Mouse (Mus musculus) hindbrain, embryonic 13.5 days (tissue): Measurements from ENCODE around the gene Haus5. TPM values are rescaled to one million over a fixed set of nuclear protein-coding genes. Genes with fewer than 3 reads are reported as not detected.

Source experiments
- ATAC-seq: fragments of 200-750 bp; cut with Nextera tagmentation; 2 replicates; pipeline ENCODE4 v1.8.0; 2017; ENCODE audit warnings: moderate TSS enrichment; ENCODE audit not compliant: low FRiP score
- H3K27ac ChIP-seq: fragments of 300-500 bp; sonication (generic); 2 replicates; pipeline ENCODE4 v1.5.1; 2015; ENCODE audit warnings: inconsistent platforms, mild to moderate bottlenecking, moderate library complexity
- H3K27me3 ChIP-seq: fragments of 300-500 bp; sonication (generic); 2 replicates; pipeline ENCODE4 v1.6.1; 2015; ENCODE audit warnings: mild to moderate bottlenecking, inconsistent platforms
- H3K36me3 ChIP-seq: fragments of 300-500 bp; sonication (generic); 2 replicates; pipeline ENCODE4 v1.6.1; 2015; ENCODE audit warnings: mild to moderate bottlenecking, inconsistent platforms
- H3K4me1 ChIP-seq: fragments of 300-500 bp; sonication (generic); replicated peaks from 2 replicates; pipeline ENCODE4 v1.6.1; 2015; ENCODE audit warnings: inconsistent platforms
- H3K4me2 ChIP-seq: fragments of 300-500 bp; sonication (generic); 2 replicates; pipeline ENCODE4 v1.6.1; 2015; ENCODE audit warnings: inconsistent platforms, mild to moderate bottlenecking, moderate library complexity
- H3K4me3 ChIP-seq: fragments of 300-500 bp; sonication (generic); 2 replicates; pipeline ENCODE4 v1.5.1; 2015; ENCODE audit warnings: mild to moderate bottlenecking, inconsistent platforms
- H3K9ac ChIP-seq: fragments of 300-500 bp; sonication (generic); 2 replicates; pipeline ENCODE4 v1.6.1; 2015; ENCODE audit warnings: mild to moderate bottlenecking, inconsistent platforms
- H3K9me3 ChIP-seq: fragments of 300-500 bp; sonication (generic); 2 replicates; pipeline ENCODE4 v1.6.1; 2016; ENCODE audit warnings: inconsistent platforms
- WGBS: fragments of 180-500 bp; shearing (Covaris S2); methylation state at CpG from one replicate; pipeline ENCODE4 v1.1.7; 2015; 5-methylcytosine and 5-hydroxymethylcytosine counted together
- polyA plus RNA-seq: library from polyadenylated mRNA; unstranded; fragments of >200 nt; fragmentation: Nextera tagmentation; extraction: Ambion mirVana; gene quantifications from 2 replicates; pipeline ENCODE4 v1.2.1, GENCODE M21; 2015

Haus5 gene
- polyA plus RNA-seq: 23.2 and 27.1 TPM in 2 replicates

- H3K4me1 ChIP-seq: peaks cover 14% of the 10 kb centered on the region
- peaks cover 4% of the 10 kb centered on the region; the same call in 1 of the 2 replicates for H3K27me3 ChIP-seq
- H3K36me3 ChIP-seq: peaks cover 20% of the 10 kb centered on the region
- no peaks in the 10 kb centered on the region for H3K9me3 ChIP-seq
- peak; percentile 96 for ATAC-seq
- peak within 1 kb of the TSS; percentile 78 for H3K4me2 ChIP-seq
- H3K4me3 ChIP-seq: peak within 1 kb of the TSS; percentile 63
- peak within 1 kb of the TSS; percentile 84 for H3K27ac ChIP-seq
- 1% methylated on average over 34 of the region's 34 CpGs for WGBS
- peak within 1 kb of the TSS; percentile 74 for H3K9ac ChIP-seq
Observed at GRCm38 (mm10) chr7:30664529-30665200, at the start of gene Haus5. Haus5 (minus strand) TSS chr7:30664994.

DNA sequence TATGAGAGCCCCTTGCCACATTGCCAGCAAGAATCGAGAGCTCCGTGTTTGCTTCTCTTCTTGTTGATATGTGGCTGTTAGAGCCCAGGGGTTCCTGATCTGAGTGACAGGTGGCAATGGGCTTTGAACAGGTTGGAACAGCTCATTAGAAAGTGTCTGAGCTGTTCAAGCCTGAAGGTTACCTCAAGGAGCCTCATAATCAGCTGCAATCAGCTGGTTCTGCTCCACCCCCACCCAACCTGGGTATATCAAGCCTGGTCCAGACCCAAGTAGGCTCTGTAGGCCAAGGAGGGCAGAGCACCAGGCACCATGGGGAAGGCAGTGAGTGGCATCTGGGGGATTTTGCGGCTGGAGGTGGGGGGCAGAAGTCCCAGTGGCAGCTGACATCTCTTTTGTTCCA is 47.1 kb upstream of the Haus5 start, which contains the start of gene Atp4a:
TSS of gene Atp4a (plus strand) at position 268 of the 400 bp plus-strand sequence.
- Histone ChIP-seq H3K9ac (no peak within 1 kb of the TSS), H3K9me3 (no peaks in the 10 kb centered on the region), H3K27me3 (peaks cover 33% of the 10 kb centered on the region), H3K36me3 (no peaks in the 10 kb centered on the region), H3K4me1 (peaks cover 1% of the 10 kb centered on the region), H3K4me2 (no peak within 1 kb of the TSS), H3K27ac (no peak within 1 kb of the TSS), H3K4me3 (no peak within 1 kb of the TSS)
- WGBS: 84% methylated on average over 3 of the region's 3 CpGs
- no peak for ATAC-seq

DNA sequence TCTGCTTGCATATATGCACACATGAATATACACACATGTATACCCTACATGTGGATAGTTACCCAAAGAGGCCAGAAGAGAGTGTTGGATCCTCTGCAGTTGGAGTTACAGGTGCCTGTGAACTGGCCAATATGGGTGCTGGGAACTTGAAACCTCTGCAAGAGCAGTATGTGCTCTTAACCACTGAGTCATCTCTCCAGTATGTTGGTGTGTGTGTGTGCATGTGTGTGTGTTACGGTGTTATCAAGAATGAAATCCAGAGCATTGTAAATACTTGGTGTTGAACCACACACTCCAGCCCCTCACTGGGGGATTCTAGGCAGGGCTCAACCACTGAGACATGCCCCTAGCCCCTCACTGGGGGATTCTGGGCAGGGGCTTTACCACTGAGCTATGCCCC is 42.6 kb upstream of the Haus5 start:
- no peak overlapping the region for H3K27ac ChIP-seq
- ATAC-seq: no peak
- no peaks in the 10 kb centered on the region for H3K36me3 ChIP-seq
- H3K27me3 ChIP-seq: 0 out of 2 replicates have a peak, but pooled peaks cover 6% of the 10 kb centered on the region
- no peak overlapping the region for H3K4me3 ChIP-seq
- whole genome bisulfite sequencing: 97% methylated on average over 1 of the region's 1 CpGs
- H3K4me1 ChIP-seq: no peaks in the 10 kb centered on the region
- no peak overlapping the region for H3K9ac ChIP-seq
- no peak overlapping the region for H3K4me2 ChIP-seq
- H3K9me3 ChIP-seq: no peaks in the 10 kb centered on the region

DNA sequence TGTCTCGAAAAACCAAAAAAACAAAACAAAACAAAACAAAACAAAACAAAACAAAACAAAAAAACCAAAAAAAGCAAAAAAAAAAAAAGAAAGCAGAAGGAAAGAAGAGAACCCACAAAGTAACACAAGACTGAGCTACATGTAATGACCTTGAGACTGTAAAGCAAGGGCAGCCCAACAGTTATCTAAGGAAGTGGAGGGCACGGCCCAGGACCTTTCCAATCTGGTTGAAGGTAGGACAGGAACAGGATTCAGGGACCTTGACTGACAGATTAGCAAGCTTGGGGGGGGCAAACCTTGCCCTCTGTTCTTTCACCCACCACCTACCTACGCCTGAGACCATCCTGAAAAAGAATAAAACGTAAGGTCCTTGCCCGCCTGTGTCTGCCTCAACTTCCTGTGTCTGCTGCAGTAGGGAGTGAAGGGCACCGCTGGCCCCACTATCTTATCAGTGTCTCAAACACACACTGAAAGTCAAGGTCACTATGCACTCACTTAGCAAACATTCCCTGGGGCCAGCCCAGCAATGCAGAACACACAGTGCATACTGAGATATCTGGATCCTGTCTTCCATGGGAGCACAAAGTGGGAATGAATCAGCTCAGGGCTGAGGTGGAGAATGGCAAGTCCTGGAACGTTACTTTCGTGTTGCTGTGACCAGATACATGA is 41.6 kb upstream of the Haus5 start:
- H3K4me1 ChIP-seq: no peaks in the 10 kb centered on the region
- ATAC-seq: no peak
- 82% methylated on average over 8 of the region's 8 CpGs for WGBS

DNA sequence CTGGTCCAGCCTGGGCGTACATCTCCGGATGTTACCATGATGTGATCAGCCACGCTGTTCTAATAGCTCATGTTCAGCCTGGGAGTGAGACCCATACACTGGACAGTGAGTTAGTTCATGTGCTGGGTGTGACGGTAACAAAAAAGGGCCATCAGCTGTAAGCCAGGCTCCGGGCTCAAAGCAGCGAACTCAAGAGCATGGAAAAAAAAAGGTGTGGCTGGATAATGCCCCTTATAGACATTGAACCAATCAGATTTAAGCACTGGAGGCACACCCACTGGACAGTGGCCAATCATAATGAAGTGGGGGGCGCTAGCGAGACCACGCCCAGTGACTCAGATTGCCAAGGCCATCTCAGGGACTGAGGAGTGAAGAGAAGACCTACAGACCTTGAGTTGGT is 33.8 kb upstream of the Haus5 start, which contains the start of gene 2200002J24Rik:
TSS of gene 2200002J24Rik (plus strand) at position 338 of the 400 bp plus-strand sequence.
- Histone ChIP-seq H3K4me2 (no peak within 1 kb of the TSS), H3K27ac (no peak within 1 kb of the TSS)

More for the DNA sequence above, 41.6 kb upstream of the Haus5 start:
- Histone ChIP-seq H3K27ac (no peak overlapping the region), H3K9ac (no peak overlapping the region), H3K4me2 (no peak overlapping the region), H3K27me3 (0 out of 2 replicates have a peak, but pooled peaks cover 6% of the 10 kb centered on the region), H3K36me3 (no peaks in the 10 kb centered on the region), H3K9me3 (no peaks in the 10 kb centered on the region), H3K4me3 (no peak overlapping the region)

GRCm38 (mm10) chr7:30698101-30698500 is 33.3 kb upstream of the Haus5 start:
- Histone ChIP-seq H3K4me2 (no peak overlapping the region), H3K4me1 (no peaks in the 10 kb centered on the region)
- 71% methylated on average over 5 of the region's 5 CpGs for WGBS

More for the DNA sequence above, 33.8 kb upstream of the Haus5 start, which contains the start of gene 2200002J24Rik:
- Histone ChIP-seq H3K9me3 (no peaks in the 10 kb centered on the region), H3K4me3 (no peak within 1 kb of the TSS), H3K9ac (no peak within 1 kb of the TSS), H3K4me1 (no peaks in the 10 kb centered on the region), H3K27me3 (no peaks in the 10 kb centered on the region), H3K36me3 (no peaks in the 10 kb centered on the region)
- no peak for ATAC-seq
- 40% methylated on average over 9 of the region's 9 CpGs for WGBS

DNA sequence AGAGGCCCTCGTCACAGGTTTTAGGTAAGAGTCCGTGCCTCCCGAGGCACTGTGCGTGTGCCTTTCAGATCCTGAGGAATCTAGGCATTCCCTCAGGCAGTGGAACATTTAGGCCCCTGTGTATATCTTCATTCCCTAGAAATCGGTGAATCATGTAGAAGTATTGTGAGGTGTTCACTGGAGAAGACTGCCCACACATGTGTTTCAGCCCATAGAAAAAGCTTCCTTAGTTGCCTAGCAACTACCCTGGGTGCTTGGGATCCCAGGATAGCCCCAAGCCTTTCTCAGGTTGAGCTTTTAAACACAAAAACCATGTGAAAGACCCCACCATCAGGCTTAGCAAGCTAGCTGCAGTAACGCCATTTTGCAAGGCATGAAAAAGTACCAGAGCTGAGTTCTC is 23.5 kb upstream of the Haus5 start:
- H3K9me3 ChIP-seq: no peaks in the 10 kb centered on the region
- no peak overlapping the region for H3K27ac ChIP-seq
- no peak overlapping the region for H3K4me3 ChIP-seq
- no peak overlapping the region for H3K9ac ChIP-seq
- peaks cover 26% of the 10 kb centered on the region for H3K27me3 ChIP-seq
- no peaks in the 10 kb centered on the region for H3K36me3 ChIP-seq
- ATAC-seq: no peak
- no peak overlapping the region for H3K4me2 ChIP-seq
- no peaks in the 10 kb centered on the region for H3K4me1 ChIP-seq
- 71% methylated on average over 6 of the region's 6 CpGs for WGBS

More at GRCm38 (mm10) chr7:30698101-30698500, 33.3 kb upstream of the Haus5 start:
- Histone ChIP-seq H3K27ac (no peak overlapping the region), H3K9me3 (no peaks in the 10 kb centered on the region), H3K27me3 (no peaks in the 10 kb centered on the region), H3K4me3 (no peak overlapping the region), H3K9ac (no peak overlapping the region), H3K36me3 (no peaks in the 10 kb centered on the region)
- ATAC-seq: no peak

DNA sequence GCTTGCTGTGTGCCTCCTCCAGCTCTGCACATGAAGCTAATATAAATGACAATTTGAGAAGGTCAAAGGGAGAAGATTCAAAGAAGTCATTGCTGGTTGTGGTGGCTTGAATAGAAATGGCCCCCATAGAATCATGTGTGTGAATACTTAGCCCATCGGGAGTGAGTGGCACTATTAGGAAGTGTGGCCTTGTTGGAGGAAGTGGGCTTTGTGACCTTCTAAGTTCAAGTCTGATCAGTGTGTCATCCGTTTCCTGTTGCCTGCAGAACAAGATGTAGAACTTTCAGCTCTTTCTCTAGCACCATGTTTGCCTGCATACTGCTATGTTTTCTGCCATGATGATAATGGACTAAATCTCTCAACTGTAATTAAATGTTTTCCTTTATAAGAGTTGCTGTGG is 18.6 kb upstream of the Haus5 start:
- no peak overlapping the region for H3K27ac ChIP-seq
- no peaks in the 10 kb centered on the region for H3K4me1 ChIP-seq
- H3K9ac ChIP-seq: no peak overlapping the region
- ATAC-seq: no peak
- H3K4me2 ChIP-seq: no peak overlapping the region
- no peaks in the 10 kb centered on the region for H3K9me3 ChIP-seq
- H3K36me3 ChIP-seq: no peaks in the 10 kb centered on the region
- H3K27me3 ChIP-seq: peaks cover 27% of the 10 kb centered on the region
- 86% methylated on average over 2 of the region's 2 CpGs for WGBS
- no peak overlapping the region for H3K4me3 ChIP-seq

DNA sequence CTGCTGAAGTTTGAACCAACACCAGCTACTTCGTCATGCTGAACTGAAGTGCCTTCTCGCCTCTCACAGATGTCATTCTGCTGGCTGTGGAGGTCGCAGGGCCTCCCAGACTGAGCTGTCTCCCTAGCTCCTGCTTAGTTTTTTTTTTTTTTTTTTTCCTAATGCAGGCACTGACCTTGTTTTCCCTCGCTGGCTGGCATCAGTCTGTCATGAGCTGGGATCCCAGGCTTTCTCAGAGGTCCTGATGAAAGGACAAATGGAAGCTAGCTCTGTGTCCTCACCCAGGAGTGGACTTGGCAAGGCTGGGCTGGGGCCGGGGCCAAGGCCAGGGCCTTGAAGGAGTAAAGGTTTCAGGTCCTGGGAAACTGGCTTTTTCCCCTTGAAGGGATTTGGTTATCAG is 17.1 kb upstream of the Haus5 start:
- no peak for ATAC-seq
- H3K27me3 ChIP-seq: peaks cover 12% of the 10 kb centered on the region
- no peak overlapping the region for H3K4me3 ChIP-seq
- H3K4me1 ChIP-seq: no peaks in the 10 kb centered on the region
- no peak overlapping the region for H3K27ac ChIP-seq
- 73% methylated on average over 5 of the region's 5 CpGs for WGBS
- H3K36me3 ChIP-seq: no peaks in the 10 kb centered on the region
- H3K9me3 ChIP-seq: no peaks in the 10 kb centered on the region
- no peak overlapping the region for H3K4me2 ChIP-seq
- H3K9ac ChIP-seq: no peak overlapping the region

DNA sequence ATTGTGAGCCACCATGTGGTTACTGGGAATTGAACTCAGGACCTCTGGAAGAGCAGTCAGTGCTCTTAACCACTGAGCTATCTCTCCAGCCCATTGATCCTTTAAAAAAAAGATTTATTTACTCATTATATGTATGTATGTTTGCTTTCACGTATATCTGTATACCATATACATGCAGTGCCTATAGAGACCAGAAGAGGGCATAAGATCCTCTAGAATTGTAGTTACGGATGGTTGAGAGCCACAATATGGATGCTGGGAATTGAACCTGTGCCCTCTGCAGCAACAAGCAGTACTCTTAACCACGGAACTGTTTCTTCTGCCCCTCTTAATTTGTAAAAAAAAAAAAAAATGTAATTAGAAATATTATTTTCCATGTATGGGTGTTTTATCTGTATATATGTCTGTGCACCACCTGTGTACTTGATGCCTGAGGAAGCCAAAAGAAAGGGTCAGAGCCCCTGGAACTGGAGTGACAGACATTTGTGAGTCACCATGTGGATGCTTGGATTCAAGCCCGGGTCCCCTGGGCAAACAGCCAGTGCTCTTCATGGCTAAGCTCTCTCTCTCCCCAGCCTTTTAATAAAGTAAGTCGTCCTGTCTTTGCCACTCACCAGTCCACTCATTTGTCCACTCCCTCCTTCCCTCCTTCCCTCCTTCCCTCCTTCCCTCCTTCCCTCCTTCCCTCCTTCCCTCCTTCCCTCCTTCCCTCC is 13.6 kb upstream of the Haus5 start:
- Histone ChIP-seq H3K36me3 (no peaks in the 10 kb centered on the region), H3K9me3 (no peaks in the 10 kb centered on the region), H3K4me1 (no peaks in the 10 kb centered on the region), H3K4me2 (no peak overlapping the region), H3K27me3 (peaks cover 11% of the 10 kb centered on the region), H3K27ac (no peak overlapping the region), H3K9ac (no peak overlapping the region), H3K4me3 (no peak overlapping the region)
- ATAC-seq: no peak
- 72% methylated on average over 5 of the region's 5 CpGs for WGBS

DNA sequence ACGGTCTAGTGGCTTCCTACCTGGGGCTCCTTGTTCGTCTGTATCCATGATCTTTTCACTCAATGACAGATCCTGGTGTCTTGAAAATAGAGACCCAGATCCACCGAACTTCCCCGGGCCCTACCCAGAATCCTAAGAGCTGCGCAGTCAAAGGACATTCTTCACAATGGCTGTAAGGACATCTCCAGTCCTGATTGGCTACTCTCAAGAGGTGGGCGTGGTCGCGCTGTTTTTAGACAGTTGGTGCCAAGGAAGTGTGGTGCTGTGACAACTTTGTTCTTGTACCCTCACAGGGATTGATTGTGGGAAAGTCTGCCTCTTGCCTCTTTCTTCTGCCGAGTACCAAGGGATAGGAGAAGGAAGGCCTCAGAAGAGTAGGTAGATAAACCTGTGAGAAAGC is 6.7 kb upstream of the Haus5 start, which contains the start of gene Pmis2:
TSS of gene Pmis2 (minus strand) at position 126 of the 400 bp plus-strand sequence.
- WGBS: 76% methylated on average over 9 of the region's 9 CpGs
- no peaks in the 10 kb centered on the region for H3K9me3 ChIP-seq
- no peak for ATAC-seq

GRCm38 (mm10) chr7:30669229-30669628 is 4.4 kb upstream of the Haus5 start:
- Histone ChIP-seq H3K9ac (no peak overlapping the region), H3K27ac (no peak overlapping the region), H3K4me3 (no peak overlapping the region), H3K36me3 (no peaks in the 10 kb centered on the region), H3K27me3 (peaks cover 4% of the 10 kb centered on the region; the same call in 1 of the 2 replicates), H3K9me3 (no peaks in the 10 kb centered on the region), H3K4me1 (peaks cover 11% of the 10 kb centered on the region), H3K4me2 (no peak overlapping the region)
- no peak for ATAC-seq
- 41% methylated on average over 3 of the region's 3 CpGs for whole genome bisulfite sequencing

More for the DNA sequence above, 6.7 kb upstream of the Haus5 start, which contains the start of gene Pmis2:
- Histone ChIP-seq H3K4me2 (no peak within 1 kb of the TSS), H3K36me3 (no peaks in the 10 kb centered on the region), H3K4me1 (no peaks in the 10 kb centered on the region), H3K9ac (no peak within 1 kb of the TSS), H3K27ac (no peak within 1 kb of the TSS), H3K4me3 (no peak within 1 kb of the TSS), H3K27me3 (peaks cover 8% of the 10 kb centered on the region; the same call in 1 of the 2 replicates)
